Mouse (Mus musculus) frontal cortex, adult (tissue): ENCODE results near the gene Paqr9.

Experiments
- ATAC-seq: cut with Nextera tagmentation; 2 replicates; pipeline ENCODE4 v1.9.2; 2017; ENCODE audit warnings: mild to moderate bottlenecking, moderate library complexity, mixed read lengths; ENCODE audit not compliant: low TSS enrichment

Gene Paqr9

DNA sequence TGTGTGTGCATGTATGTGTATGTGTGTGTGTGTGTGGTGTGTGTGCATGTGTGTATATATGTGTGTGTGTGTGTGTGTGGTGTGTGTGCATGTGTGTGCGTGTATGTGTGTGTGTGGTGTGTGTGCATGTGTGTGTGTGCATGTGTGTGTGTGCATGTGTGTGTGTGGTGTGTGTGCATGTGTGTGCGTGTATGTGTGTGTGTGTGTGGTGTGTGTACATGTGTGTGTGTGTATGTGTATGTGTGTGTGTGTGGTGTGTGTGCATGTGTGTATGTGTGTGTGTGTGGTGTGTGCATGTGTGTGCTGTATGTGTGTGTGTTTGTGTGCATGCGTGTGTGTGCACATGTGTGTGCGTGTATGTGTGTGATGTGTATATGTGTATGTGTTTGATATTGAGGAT is 14.9 kb upstream of the Paqr9 start:
- ATAC-seq = no peak

DNA sequence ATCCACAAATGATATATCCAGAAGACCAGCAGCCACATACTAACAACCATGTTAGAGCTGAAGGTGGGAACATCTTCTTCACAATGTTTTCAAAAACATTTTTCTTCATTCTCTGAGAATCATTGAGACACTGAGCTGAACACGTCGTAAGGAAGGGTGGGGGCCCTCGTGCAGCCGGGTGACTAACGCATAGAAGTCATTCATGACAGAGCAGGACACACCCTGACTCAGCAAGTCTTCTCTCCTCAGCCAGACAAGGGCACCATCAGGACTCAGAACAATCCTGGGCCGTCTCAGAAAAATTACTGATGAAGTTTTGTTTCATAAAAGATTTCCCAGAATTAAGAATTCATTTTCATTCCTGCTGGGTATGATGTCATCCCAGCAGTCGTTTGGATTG is 12.8 kb upstream of the Paqr9 start:
- ATAC-seq = no peak

DNA sequence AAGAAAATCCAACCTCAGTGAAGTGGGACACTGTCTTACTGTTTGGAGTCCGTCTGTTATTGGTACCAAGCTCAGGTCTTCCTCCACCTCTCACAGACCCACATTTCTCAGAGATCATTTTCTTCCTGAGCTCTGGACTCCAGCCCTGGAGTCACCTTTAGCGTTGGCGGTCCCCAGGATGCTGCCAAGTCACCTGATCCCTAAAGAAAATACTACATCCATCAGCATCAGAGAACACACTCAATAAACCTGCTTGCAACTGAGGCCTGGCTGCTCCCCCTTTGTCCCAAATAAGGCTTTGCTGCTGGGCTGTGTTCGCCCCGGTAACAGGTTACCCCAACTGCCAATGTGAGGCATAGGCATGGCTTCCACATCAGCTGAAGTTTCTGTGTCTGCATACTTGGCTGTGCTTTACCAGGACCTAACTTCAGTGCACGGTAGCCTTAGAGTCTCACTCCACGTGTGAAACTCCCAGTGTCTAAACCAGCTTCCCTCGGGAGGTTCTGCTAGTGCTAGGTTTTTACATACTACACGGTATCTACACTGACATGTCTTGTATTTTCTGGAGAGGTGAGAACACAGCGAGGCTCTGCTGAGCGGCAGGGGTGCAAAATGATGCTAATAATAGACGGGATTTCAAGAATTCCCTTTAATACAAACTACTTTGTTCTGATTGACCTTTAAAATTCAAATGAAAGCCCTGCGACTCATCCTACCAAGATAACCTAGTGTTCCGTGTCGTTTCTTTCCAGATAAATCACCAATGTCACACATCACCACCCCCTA is 9.6 kb upstream of the Paqr9 start:
- peak; percentile 17; the same call in 1 of the 2 replicates for ATAC-seq

DNA sequence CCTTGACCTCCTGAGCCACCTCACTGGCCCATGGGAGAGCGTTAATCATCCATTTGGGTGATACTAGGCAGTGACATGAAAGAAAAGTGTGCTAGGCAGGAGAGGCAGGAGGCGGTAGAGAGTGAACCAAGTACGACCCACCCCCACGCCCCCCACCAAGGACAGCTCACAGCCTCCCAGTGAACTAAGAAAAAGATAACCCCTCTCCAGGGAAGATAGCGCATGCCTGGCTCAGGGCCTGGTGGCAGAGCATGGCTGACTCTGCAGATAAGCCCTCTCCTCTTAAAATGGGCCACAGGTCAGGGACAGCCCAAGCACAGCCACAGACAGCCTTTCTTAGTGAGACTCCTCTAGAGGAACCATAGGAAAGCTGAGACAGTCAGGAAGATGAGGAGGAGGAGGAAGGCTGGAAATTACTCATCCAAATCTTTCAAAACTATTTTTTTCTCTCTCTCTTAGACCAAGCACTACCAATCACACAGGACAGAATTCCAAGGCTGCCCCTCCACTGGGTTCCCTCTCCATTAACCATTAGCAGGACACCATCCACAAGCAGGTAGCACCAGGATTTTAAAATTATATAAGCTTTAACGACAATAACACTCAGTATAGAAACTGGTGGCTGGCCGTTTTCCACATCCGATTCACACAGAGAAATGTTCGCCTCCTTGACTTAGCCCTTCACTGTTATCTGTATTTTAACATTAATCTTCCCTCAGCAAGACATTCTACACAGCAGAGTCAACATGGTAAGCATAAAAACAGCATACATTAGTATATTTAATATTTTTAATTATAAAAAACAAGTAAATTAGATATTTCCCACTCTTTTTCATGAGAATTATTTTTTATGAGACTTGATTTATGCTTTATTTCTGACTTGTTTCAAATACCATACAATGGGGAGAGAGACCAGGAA is 8.3 kb upstream of the Paqr9 start:
- ATAC-seq = no peak

DNA sequence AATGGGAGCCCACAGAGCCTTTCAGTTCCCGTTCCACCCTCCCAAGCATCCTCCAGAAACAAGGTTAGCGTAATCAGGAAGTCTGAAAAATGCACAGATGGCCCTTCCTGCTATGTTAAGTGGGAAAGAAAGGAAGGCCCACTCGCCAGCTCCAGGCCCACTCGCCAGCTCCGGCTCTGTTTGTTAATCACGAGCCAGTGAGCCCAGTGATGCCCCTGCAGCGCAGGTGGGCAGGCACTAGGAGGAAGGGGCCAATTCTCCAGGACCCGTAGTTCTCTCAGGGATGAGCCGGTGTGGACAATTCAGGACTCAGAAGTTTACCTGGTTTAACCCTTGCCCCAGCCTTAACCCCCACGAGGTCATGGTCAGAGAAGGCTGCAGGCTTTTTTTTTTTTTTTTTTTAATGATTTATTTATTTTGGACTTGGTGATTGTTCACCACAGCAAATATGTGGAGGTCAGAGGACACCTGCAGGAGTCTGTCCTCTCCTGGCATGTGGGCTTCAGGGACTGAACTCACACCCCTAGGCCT is 7.2 kb upstream of the Paqr9 start:
- peak; percentile 74 for ATAC-seq

DNA sequence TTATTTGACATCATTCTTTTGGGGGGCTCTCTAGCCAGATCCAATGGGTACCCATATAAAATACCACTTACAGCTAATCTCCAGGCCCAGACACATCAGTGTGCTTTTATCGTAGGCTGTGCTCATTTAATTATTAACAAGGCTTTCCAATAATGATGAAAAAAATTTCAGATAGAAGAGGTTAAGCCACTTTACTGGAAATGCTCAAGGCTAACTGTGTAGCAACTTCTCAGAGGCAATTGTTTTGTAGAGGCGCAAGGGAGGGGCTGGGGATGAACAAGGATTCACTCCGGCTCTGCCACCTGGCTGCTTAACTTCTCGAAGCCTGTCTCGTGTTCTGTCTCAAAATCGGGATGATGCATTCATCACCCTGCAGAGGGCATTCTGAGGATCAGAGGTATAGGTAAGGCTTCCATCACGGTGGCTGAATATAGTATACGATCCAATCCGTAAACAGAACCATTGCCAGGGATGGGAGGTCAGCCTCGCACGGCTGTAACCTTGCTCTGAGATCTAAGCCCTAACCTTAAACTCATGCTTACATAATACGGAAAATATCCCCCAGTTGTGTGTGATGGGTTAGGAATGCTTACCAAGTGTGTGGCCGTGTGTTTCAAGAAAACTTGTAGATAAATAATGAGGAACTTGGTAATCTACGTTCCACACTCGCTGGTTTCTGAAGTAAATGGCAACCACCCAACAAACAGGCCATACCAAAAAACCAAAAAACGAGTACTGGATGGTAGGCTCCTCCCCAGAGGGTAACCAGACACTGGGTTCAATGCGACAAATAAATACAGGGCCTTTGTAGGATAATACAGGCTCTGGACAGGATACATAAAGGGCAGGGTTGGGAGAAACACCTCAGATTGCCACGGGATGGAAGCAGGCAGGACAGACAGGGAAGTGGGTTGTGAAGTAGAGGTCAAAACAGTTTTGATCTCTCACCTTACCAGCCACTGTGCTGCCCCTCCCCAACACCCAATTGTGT is 4.9 kb upstream of the Paqr9 start:
- ATAC-seq = no peak

DNA sequence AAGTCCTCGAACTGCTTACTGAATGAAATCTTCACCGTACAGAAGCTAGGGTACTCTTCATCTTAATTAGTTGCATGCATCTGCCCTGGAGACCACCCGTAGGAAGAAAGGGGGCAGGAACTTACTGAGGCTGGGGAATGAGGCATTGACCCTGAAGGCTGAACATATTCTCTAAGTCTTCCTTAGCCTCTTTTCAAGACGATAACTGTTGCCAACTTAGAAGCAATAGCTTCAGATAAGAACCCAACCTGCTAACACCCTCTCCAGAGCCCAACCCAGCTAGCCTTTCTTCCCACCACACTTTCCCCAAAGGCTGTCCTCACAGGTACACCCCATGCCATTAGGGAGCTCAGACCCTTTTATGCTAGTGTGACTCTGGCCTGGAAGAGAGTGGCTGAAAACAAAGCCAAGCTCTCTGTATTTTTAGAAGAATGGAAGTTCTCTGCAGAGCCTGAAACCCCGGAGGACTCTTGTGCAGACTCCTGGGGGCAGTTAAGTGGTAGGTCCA is 4.2 kb upstream of the Paqr9 start:
- no peak for ATAC-seq

DNA sequence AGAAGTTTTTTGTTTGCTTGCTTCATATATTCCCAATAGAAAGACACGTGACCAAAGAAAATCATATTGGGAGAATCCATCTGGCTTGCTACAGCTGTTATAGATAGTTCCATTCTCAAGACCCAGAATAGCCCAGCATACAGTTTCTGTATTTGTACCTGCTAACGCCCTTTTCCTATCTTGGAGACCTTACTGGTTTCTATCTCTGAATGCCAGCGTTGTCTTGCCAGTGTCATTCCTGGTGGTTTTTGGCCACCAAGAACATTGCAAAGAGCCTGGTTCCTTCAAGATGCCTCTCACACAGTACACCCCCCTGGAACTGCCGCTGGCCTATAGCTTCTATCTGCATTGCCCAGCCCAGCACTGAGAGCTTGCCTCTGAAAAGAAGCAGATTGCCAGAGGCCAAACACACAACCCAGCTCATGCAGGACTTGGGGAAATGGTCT is 3.4 kb upstream of the Paqr9 start:
- ATAC-seq = no peak

DNA sequence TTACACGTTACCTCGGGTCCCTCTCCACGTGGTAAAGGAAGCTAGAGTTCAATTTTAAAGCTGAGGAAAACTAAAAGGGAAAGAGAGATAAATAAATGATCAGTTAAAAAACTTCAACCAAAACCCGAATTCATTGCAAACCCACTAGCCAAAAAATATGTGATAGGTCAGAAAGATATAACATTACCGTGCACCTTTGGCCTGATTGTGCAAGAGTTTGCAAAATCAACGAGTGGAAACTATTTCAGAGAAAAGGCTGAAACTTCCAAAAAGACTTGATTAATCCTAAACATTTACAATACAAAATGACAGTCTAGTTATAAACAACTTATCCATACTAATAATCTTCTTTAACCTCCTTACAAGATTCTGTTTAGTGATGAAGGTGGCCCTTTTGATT is 1.7 kb upstream of the Paqr9 start:
- no peak for ATAC-seq

DNA sequence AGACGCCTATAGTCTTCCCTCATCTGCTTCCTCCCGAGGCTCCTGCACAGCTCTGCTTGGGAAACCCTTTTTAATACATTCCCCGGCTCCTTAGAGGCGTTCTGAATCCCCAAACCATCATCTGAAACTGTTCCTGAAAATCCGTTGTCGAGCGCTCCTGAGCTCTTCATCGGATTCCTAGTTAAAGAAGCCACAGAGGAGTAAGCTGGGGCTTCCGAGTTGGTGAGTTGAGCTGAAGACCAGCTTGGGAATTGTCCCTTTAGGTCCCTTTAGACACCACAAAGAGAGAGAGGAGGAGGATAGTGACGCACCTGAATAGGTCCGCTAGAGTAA is 765 bp upstream of the Paqr9 start:
- peak; percentile 17 for ATAC-seq

DNA sequence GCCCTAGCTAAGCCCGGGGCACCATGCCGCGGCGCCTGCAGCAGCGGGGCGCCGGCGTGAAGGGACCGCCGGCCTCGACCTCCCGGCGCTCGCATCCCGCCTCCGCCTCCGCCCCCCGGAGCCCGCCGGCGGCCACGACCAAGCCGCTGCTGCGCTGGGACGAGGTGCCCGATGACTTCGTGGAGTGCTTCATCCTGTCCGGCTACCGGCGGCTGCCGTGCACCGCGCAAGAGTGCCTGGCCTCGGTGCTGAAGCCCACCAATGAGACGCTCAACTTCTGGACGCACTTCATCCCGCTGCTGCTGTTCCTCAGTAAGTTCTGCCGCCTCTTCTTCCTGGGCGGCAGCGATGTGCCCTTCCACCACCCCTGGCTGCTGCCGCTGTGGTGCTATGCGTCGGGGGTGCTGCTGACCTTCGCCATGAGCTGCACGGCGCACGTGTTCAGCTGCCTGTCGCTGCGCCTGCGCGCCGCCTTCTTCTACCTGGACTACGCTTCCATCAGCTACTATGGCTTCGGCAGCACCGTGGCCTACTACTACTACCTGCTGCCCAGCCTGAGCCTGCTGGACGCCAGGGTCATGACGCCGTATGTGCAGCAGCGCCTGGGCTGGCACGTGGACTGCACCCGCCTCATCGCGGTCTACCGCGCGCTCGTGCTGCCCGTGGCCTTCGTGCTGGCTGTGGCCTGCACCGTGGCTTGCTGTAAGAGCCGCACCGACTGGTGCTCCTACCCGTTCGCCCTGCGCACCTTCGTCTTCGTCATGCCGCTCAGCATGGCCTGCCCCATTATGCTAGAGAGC is 679 bp downstream of the Paqr9 start:
- peak; percentile 46 for ATAC-seq

DNA sequence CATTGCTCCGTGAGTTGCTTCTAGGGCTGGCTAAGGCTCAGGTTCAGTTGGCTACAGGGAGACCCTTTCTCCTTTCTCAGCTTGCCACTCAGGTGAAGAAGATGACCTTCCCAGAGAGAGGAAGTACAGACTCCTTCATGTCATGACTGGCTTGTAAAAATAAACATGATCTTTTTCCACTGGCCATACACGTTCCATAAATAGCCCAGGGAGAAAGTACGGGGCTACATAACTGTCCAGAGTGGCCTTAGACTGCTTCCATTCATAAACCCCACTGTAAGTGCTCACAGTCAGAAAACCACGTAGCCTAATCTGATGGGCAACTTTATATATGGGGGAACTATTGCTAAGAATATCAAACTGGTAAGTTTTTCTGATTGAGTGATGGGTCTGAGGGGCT is 4.6 kb downstream of the Paqr9 start:
- no peak for ATAC-seq

DNA sequence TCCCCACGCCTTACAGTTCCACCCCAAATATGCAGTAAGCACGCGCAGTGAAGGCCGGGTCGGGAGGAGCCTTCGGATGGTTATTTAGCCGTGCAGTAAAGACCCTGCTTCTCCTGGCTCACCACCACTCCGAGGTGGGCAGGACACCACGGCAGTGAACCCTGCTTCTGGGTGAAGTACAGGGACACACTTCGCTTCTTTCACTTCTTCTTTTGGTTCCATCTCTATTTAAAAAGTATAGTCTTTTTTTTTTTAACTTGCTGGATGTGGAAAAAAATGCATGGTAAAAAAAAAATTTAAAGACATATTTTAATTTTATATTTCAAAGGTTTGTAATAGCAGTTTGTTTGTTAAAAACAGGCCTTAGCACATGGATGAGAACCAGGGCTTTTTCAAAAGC is 6.9 kb downstream of the Paqr9 start:
- no peak for ATAC-seq

DNA sequence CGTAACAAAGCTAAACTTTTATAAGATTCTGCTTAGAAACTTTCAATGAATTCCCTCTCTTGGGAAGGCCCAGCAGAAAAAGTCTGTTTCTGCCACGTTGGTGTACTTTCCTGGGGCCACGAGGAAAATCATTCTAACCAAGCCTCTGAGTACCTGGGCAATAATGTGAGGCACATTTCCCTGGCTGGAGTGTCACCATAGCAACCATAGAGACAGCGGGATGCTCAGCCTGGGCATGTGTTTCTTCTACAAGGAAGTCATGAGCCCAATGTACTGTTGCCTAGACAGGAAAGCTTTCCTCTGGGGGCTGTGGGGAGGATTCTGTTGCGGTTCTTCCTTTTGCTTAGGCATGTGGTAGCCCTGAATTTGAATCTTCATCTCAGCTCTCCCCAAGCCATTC is 7.5 kb downstream of the Paqr9 start:
- ATAC-seq = no peak

DNA sequence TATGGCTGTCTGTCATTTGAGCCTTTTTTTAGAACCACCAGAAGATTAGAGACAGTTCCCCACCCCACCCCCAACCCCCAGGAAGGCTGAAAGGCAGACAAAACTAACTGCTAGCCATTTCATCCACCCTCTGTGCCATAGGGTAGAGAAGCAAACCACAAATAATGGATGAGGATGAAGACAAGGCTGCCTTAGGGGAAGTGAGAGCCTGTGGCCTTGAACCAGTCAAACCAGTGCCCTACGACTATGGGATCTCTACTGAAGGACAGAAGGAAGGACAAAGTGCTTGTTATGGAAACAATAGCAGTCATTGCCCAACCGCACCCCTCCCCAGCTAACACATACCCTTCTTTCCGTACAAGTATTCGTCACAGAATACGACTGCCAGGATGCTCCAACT is 9.8 kb downstream of the Paqr9 start:
- no peak for ATAC-seq

DNA sequence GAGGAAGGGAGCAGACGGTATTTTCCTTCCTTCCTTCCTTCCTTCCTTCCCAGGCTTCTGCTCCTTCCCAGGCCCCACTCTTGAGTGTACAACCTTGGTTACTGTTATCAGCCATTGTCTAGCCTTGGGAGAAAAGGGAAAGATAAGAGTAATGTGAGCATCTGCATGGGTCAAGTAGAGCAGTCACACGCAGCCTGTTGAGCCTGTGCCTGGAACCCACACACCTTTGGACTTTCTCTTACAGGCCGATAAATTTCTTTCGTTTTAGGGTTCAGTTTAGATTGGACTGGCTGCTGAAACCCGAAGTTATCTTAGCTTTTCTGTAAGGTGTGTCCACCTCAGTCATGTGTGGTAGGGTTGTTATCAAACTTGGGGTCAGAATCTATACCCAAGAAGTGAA is 10.5 kb downstream of the Paqr9 start:
- ATAC-seq = no peak

DNA sequence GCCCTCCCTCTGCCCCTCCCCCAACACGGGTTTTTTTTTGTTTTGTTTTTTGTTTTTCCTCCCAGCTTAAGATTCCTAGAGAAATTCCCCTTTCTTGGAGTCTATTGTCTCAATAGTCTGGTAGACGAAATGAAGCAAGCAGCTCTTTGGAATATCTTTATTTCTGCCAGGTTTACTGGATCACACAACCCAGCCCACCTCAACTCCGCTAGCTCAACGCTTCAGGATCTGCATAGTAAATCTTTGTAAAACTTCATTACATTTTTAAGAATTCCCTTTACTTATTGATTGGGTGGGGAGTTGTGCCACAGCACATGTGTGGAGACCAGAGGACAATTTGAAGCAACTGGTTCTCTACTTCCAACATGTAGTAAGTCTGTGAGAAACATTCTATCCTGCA is 11.1 kb downstream of the Paqr9 start:
- ATAC-seq = no peak

DNA sequence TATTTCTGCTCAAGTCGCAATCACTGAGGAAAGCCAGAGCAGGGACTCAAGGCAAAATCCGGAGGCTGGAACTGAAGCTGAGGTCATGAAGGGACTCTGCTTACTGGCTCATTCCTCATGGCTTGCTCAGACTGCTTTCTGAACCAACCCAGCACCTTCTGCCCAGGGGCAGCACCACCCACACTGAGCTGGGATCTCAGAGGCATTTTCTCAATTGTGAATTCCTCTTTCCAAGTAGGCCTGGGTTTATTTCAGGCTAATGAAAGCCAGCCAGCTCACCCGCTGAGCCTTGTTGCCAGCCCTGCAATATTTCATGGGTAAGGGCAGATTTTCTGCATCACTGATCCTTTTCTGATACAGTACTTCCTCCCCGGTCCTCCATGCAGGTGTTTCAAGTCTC is 12.0 kb downstream of the Paqr9 start:
- ATAC-seq = peak; percentile 66

DNA sequence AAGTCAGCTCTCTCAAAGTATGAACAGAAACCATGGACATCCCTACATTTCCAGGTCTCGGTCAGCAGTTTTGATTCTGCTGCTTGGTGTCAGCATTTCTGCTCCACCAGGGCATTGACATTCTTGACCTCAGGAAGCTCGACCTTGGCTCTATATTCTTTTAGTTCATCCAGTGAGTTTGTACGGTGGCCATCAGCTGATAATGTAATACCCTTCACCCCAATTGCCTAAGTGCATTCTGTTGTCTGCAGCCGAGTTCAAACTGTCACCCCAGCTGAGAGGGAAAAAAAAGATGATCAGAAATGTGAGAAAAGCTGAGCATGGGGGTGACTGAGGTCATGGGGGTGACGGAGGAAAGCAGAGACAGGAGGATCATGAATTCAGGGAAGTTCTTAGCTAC is 13.1 kb downstream of the Paqr9 start:
- ATAC-seq = no peak

DNA sequence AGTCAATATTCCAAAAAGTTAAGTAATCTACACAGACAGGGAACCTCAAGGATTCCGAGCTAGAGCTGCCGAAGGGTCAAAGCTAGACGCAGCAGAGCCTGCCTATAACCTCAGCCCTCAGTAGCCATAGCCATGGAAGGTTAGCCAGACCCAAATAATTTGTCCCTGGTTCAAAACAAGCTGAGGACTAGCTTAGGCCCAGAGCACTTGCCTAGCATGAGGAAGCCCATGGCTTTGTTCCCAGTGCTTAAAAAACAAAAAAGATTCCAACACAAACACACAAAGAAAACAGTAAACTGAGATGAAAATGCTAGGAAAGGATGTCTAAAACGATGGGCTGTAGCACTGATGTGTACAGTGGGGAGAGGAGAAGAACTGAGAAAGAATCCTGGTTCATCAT is 14.7 kb downstream of the Paqr9 start:
- no peak for ATAC-seq

DNA sequence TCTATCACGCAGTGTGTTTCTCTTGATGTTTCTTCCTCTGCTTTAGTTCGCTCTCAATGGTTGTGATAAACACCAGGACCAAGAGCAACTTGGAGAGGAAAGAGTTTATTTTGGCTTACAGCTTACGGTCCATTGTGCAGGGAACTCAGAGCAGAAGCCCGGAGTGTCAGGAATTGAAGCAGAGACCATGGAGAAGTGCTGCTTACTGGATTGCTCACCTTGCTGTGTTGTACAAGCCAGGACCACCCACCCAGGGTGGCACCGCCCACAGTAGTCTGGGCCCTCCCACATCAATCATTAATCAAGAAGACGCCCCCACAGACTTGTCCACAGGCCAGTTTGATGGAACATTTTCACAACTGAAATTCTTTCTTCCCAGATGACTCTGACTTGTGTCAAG is 18.0 kb downstream of the Paqr9 start:
- ATAC-seq = no peak
